Mouse (Mus musculus): ENCODE results near the gene Ttc32.

The Ttc32 gene

DNA sequence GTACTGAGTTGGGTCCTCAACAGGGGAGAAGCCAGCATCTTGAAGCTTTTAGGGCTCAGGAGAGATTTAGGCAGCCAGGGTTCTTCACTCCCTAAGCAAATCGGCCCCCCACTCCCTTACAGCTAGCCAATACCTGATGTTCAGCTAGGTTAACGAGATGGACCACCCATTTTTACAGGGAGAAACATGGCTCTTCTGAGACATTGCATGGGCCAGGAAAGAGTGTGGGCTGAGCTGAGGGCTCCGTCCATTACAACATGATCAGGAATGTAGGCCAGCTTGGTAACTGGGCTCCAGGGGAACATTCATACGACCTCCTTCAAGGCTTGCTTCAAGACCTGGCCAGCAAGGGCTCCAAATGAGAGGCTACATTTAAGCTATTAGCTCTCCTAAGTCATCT lies 16.9 kb downstream of the Ttc32 start:
- DNase-seq, result no peak

DNA sequence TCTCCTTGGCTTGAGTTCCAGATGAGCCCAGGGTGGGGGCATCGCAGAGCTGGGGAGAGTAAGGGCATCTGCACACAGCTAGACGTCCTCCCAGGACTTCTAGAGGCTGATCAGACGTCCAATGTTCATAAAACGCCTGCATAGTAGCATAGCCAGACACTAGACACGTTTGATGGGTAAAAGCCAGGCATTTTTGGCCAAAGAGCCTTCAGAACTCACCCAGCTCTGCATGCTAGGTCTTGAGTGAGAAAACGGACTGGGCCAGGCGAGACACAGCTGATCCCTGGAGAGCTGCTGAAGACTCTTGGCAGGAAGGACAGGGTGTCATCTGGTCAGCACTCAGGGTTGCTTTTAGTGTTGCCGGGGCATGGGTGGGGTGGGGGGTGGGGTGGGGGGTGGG lies 18.3 kb downstream of the Ttc32 start:
- DNase-seq, result no peak

DNA sequence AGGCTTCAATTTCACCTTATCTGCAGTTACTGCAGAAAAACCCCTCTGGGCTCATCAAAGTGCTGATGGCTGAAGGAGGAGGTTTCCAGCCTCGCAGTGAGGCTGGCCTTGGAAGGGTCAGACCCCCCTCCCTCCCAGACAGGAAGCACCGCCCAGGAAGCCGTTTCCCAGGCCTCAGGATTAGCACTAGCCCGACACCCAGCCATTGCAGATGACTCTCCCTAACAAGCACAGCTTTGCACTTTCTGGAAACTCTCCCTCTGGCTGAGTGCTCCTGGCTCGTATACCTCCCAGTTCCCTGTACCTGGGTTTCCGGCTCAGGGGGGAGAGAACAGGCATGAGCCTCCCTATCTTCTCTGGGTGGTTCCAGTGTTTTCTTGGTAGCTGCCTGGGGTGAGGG lies 21.0 kb downstream of the Ttc32 start:
- no peak for DNase-seq

DNA sequence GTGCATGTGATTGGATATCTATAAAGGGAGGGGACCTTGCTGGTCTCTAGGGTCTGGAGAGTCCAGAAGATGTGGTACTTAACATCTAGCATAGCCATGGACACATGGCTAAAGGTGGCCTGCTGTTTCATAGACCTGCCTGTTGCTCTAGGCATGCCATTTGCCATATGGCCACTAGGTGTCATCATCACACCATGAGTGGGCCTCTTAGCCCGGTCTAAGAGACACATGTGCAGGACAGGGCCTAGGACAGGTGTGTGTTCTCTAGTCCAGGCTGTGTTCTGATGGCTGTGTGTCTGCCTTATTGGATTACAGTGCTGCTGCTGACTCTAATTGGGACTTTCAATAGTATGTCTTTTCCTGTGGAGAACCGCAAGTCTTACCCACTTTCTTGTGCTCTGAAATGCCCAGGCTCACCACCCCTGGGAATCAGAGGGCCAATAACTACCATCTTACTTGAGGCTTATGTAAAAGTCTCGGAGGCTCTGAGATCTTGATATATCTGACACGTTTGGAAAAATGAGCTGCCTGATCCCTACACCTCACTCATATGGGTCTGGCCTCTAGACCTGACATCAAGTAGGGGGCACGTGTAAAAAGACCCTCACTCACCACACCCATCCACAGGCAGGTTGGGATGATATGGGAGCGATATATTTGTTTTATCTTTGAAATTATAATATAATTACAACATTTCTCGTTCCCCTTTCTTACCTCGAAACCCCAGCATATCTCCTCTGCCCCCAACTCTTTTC lies 22.5 kb downstream of the Ttc32 start:
- DNase-seq, result peak; percentile 70 to 77

DNA sequence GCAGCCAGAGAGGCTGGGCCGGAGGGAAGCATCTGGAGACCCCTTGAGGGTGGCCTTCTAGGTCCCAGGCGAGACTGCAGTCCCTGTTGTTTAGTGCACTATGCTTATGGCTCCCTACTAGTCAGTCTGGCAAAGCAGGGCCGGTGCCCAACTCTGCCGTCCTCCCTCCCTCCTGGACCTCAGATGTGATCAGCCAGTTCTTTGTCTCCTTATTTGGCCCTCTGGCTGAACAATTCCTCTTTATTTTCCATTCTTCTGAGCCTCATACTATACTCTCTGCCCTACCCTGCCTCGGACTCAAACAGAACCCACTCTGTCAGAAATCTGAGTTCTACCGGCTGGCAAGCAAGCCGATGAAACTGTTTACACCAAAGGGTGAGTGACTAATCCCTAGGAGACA lies 23.5 kb downstream of the Ttc32 start:
- no peak for DNase-seq

DNA sequence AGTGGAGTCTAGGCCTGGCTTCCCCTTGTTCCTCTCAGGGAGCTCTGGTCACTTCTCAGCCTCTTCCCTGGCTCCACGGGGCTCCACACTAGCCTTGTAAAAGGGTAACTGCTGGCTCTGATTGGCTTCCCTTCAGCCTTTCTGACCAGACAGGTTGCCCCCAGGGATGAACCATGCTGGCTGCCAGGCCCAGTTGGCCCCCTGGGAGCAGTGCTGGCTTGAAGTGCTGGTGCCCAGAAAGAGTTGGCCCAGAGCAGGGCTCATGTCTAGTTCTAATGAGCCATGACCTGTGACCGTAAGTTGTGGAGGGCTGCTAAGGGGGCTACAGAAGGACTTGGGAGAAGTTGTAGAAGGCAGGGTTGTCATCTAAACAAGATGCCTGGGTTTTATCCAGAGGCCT lies 24.2 kb downstream of the Ttc32 start:
- DNase-seq, result no peak

DNA sequence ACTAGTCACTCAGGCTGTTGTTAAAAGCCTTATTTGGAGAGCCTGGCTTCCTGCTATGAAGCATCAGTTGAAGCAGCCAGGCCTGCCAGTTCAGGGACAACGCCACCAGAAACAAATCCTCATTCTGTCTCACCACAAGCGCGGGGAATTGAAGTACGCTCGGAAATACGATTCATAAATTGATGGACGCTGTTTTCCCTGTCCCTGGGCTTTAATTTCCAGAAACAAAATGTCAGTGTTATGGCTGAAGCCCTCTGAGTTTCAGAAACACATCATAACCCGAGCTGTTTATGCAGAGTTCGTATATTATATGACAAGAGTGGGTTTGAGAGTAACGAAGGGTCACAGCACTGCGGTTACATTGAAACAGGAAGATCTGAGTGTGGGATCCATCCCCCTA lies 25.5 kb downstream of the Ttc32 start:
- DNase-seq, result no peak

DNA sequence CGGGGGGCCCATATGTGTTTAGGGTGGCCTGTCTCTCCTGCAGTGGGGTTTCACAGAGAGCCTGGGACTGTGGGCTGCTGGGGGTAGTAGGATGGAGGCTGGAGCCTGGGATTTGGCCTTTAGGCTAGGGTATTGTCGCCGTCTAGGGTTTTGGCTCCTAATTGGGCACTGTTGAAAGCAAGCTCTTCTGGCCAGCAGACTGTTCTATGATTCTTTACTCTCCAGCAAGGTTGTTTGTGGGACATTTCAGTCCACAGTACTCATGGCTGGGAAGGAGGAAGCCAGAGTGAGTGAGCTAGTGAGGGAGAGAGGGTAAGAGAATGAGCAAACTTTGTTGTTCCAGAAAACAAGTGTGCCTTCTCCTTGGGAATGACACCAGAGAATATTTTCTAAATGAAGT lies 29.7 kb downstream of the Ttc32 start:
- no peak for DNase-seq

DNA sequence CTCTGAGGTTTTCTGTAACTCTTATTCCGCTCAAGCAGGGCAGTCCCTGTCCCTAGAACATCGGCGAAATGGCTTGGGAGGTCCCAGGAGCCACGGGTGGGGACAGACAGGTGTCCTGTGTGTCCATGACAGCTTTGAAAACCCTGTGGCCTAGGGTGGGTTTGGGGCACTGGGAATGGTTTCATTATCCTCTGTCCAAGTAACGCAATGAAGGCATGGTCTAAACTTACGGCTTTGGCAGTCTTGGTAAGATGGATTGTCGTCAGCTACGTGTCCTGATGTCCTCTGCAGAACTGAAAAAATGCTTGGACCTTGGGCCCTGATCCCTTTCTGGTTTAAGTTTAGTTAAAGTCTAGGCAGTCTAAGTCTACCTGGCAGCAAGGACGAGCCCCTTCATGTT lies 30.2 kb downstream of the Ttc32 start:
- DNase-seq, result no peak

DNA sequence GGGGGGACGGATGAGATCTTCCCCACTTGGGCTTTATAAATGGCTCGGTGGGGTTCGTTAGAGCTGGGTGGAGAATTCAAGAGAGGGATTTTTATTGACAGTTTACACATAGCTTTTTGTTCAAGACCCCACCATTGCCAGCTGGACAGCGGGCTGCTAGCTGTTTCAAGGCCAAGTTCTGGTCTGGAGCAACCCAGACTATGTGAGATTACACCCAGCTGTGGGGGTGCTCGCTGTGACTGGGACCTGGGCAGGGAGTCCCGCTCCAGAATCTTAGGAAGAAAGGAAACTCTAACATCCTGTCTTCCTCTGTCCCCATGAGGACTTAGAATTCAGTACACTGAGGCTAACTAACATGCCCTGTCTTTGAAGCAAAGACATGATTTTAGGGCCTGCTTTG lies 33.8 kb downstream of the Ttc32 start:
- peak in 1 of 2 experiments; percentile 8 for DNase-seq

DNA sequence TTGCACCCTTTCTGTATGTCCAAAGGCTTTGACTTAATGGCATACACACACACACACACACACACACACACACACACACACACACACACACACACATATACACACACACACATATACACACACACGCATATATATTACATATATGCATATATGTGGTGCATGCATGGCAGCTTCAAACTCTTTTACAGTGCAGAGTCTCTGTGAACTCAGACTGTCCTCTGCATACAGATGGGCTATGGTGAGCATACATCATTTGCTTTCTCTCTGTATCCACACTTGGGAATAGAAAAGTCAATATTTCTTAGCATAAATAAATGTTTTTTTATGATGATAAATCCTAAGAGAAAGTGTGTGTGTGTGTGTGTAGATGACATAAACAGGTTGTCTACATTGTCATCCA lies 41.3 kb downstream of the Ttc32 start:
- no peak for DNase-seq

DNA sequence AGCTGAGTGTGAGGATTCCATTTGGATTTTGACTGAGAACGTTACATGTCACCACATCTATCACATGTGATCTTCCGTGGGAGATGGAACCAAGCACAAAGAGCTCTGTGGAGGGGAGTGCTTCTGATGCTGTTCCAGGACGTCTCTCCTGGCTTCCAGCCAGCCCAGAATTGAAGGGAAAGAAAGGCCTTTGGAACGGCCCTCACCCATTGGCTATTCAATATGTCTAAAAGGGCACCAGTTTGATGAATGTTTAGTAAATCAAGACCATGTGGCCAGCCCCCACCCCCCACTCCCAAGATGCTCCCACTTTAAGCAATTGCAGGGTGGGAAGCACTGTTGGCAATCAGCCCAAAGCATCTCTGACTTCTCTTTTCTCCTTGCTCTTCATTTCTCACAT lies 41.7 kb downstream of the Ttc32 start:
- DNase-seq, result no peak

DNA sequence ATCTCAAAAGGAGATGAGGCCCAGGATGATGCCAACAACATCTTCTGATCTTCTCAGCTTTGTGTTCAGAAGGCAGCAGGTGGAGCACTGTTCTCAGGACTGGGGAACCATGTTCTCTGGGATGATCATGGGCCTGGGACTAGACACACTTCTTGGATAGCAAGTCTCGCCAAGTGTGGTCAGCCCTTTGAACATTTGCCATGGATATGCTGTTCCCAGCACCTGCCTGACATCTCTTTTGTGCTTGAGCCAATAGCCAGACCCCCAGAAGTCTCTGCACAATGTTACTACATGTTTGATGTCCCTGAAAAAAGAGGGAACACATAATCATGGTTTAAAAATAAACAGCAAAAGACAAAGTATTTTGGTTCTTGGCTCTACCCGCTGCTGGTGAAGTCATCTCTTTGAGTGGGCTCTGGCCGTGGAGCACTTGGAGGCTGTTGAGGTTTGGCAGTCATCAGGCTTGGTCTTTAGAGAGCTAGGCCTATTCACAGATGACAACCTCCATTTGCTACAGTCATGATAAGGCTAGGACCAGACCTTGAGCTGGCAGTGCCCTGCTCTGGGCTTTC lies 47.8 kb downstream of the Ttc32 start:
- peak in 1 of 2 experiments; percentile 5 for DNase-seq

DNA sequence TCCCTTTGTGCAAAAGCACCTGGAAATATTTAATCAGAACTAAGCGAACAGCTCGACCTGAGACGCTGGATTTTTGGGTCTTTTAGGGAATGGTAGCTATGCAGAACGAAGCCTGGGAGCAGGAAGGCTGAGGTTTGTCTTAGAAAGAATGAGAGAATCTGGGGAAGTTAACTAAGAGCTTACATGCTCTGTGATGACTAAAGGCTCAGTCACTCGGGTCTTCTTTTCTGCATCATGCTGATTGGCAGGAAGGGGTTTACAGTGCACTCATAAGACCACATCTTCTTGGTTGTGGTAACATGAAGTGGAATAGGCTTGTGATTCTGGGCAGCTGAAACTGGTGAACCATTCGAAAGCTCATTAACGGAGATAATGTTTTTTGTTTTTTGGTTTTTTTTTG lies 60.4 kb downstream of the Ttc32 start:
- DNase-seq, result no peak

Measured in lung, adult 18-20 months (tissue).